Mouse (Mus musculus): Measurements from ENCODE around the gene Olfr630. TPM values are rescaled to one million over a fixed set of nuclear protein-coding genes. Genes with fewer than 3 reads are reported as not detected.
"Not testable (repeated sequence)": the region's sequence is repeated elsewhere in the genome, so short reads cannot be mapped to it uniquely, and the experiment has no call there.

Gene Olfr630
- polyA plus RNA-seq (2012; rRNA removed), result not detected in 2 replicates

DNA sequence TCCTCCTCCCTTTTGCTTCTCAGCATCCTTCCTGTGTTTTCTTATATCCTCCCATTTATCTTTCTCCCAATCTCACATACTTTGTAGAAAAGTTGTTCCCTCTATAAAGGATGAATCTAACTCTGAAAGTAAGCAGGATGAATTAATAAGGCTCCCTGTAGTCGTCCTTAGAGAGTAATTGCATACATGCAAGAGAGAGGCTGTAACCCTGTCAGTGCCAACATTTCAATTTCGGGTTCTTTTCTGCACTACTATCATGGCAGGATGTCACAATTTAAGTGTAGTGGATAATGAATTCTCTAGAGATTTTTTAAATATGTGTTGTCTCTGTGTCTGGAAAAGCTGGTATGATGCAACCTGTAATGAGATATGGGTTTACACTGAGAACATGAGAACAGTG, at the start of gene Olfr630:
Gene Olfr630, minus strand, starts transcription at position 101 of the 400 bp plus-strand sequence.
- TF ChIP-seq CTCF (IDR thresholded peaks at IDR 0.05; ENCODE audit: extremely low read depth, insufficient read length, insufficient replicate concordance, low read depth, low read length) (no peak), POLR2A (IDR thresholded peaks at IDR 0.05; ENCODE audit: low read depth, low read length) (no peak)
- no peaks in the 10 kb centered on the region for H3K36me3 ChIP-seq (ENCODE audit: control insufficient read depth, insufficient read depth, low read length)
- H3K27me3 ChIP-seq (ENCODE audit: control insufficient read depth, insufficient read depth, low read length), result no peaks in the 10 kb centered on the region
- no peak within 1 kb of the TSS for H3K27ac ChIP-seq (ENCODE audit: insufficient read depth, low read depth, low read length)
- H3K4me3 ChIP-seq (ENCODE audit: low read depth, low read length), result no peak within 1 kb of the TSS
- H3K4me1 ChIP-seq (ENCODE audit: control insufficient read depth, insufficient read depth, insufficient read length, low read length), result no peaks in the 10 kb centered on the region
- WGBS, result 44% methylated on average over 2 of the region's 2 CpGs

- no peak for TF ChIP-seq POLR2A (IDR thresholded peaks at IDR 0.05; ENCODE audit: low read depth, low read length)
- TF ChIP-seq CTCF (IDR thresholded peaks at IDR 0.05; ENCODE audit: extremely low read depth, insufficient read length, insufficient replicate concordance, low read depth, low read length), result no peak
- WGBS, result 34% methylated on average over 1 of the region's 1 CpGs
Measured at GRCm38 (mm10) chr7:103806856-103807255, 49.7 kb upstream of the Olfr630 start.

DNA sequence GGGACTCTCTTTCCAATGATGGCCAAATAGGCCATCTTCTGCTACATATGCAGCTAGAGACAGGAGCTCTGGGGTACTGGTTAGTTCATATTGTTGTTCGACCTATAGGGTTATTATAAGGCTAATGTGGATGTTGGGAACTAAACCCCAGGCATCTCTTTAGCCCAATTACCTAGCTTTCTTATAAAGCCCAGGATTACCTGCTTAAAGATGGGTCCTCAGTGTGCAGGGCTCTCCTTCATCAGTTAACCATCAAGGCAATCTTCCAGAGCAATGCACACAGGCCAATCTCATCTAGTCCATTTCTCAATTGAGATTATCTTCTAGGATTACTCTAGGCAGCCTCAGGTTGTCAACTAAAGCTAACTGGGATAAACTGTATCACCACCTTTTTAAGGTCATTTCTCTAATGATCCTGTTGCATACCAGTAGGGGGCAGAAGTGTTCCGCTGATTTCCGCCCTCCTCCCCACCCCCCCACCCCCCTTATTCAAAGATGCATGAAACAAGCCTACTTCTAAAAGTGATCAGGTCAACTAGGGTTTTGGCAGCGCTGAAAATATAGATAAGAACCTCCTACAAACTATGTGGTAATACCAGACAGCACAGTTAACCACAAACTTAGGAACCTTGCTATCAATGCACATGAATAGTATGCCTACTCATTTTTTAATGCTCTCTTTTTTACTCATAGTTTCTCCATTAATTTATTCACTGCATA, 35.7 kb upstream of the Olfr630 start:
- H3K27me3 ChIP-seq (ENCODE audit: control insufficient read depth, insufficient read depth, low read length), result no peaks in the 10 kb centered on the region
- 24% methylated on average over 4 of the region's 4 CpGs for WGBS
- H3K4me3 ChIP-seq (ENCODE audit: low read depth, low read length), result no peak overlapping the region
- H3K27ac ChIP-seq (ENCODE audit: insufficient read depth, low read depth, low read length), result no peak overlapping the region
- no peaks in the 10 kb centered on the region for H3K4me1 ChIP-seq (ENCODE audit: control insufficient read depth, insufficient read depth, insufficient read length, low read length)
- H3K36me3 ChIP-seq (ENCODE audit: control insufficient read depth, insufficient read depth, low read length), result no peaks in the 10 kb centered on the region
- no peak for TF ChIP-seq CTCF (IDR thresholded peaks at IDR 0.05; ENCODE audit: extremely low read depth, insufficient read length, insufficient replicate concordance, low read depth, low read length)
- TF ChIP-seq POLR2A (IDR thresholded peaks at IDR 0.05; ENCODE audit: low read depth, low read length), result no peak

More at GRCm38 (mm10) chr7:103806856-103807255, 49.7 kb upstream of the Olfr630 start:
- no peaks in the 10 kb centered on the region for H3K27me3 ChIP-seq (ENCODE audit: control insufficient read depth, insufficient read depth, low read length)
- H3K4me1 ChIP-seq (ENCODE audit: control insufficient read depth, insufficient read depth, insufficient read length, low read length), result no peaks in the 10 kb centered on the region
- H3K27ac ChIP-seq (ENCODE audit: insufficient read depth, low read depth, low read length), result no peak overlapping the region
- H3K36me3 ChIP-seq (ENCODE audit: control insufficient read depth, insufficient read depth, low read length), result no peaks in the 10 kb centered on the region
- H3K4me3 ChIP-seq (ENCODE audit: low read depth, low read length), result no peak overlapping the region

GRCm38 (mm10) chr7:103791721-103792120, 34.6 kb upstream of the Olfr630 start, which contains the start of gene Olfr67:
Olfr67 (minus strand) TSS chr7:103791821.
- 73% methylated on average over 3 of the region's 3 CpGs for WGBS

DNA sequence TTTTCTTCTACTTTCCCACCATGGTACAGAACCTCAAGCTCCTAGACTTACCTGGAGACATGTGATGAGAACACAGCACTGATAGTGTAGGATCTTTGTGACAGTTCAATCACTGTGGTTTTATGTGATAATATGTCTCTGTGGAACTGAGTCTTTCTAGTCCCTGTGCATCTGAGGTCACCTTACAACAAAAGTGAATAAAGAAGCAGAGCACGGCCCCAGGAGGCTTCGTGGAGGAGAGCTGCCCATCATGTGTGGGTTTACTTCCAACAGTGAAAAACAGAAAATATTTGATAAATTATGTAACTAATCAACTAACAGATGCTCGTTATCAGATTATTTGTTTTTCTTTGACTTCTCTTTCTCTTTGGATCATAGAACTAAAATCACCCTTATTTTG, 22.5 kb upstream of the Olfr630 start, which contains the start of gene Olfr68:
Gene Olfr68, minus strand, starts transcription at position 101 of the 400 bp plus-strand sequence.
- WGBS, result 77% methylated on average over 3 of the region's 3 CpGs

More at GRCm38 (mm10) chr7:103791721-103792120, 34.6 kb upstream of the Olfr630 start, which contains the start of gene Olfr67:
- Histone ChIP-seq H3K27me3 (ENCODE audit: control insufficient read depth, insufficient read depth, low read length) (no peaks in the 10 kb centered on the region), H3K36me3 (ENCODE audit: control insufficient read depth, insufficient read depth, low read length) (no peaks in the 10 kb centered on the region), H3K4me3 (ENCODE audit: low read depth, low read length) (no peak within 1 kb of the TSS), H3K27ac (ENCODE audit: insufficient read depth, low read depth, low read length) (no peak within 1 kb of the TSS), H3K4me1 (ENCODE audit: control insufficient read depth, insufficient read depth, insufficient read length, low read length) (no peaks in the 10 kb centered on the region)
- TF ChIP-seq CTCF (IDR thresholded peaks at IDR 0.05; ENCODE audit: extremely low read depth, insufficient read length, insufficient replicate concordance, low read depth, low read length), result no peak
- TF ChIP-seq POLR2A (IDR thresholded peaks at IDR 0.05; ENCODE audit: low read depth, low read length), result no peak

GRCm38 (mm10) chr7:103777652-103778051, 20.5 kb upstream of the Olfr630 start:
- not testable (repeated sequence) for H3K36me3 ChIP-seq (ENCODE audit: control insufficient read depth, insufficient read depth, low read length); H3K4me3 ChIP-seq (ENCODE audit: low read depth, low read length); H3K27ac ChIP-seq (ENCODE audit: insufficient read depth, low read depth, low read length); H3K4me1 ChIP-seq (ENCODE audit: control insufficient read depth, insufficient read depth, insufficient read length, low read length); H3K27me3 ChIP-seq (ENCODE audit: control insufficient read depth, insufficient read depth, low read length)
- WGBS, result 73% methylated on average over 4 of the region's 4 CpGs

More for the DNA sequence above, 22.5 kb upstream of the Olfr630 start, which contains the start of gene Olfr68:
- H3K4me3 ChIP-seq (ENCODE audit: low read depth, low read length), result no peak within 1 kb of the TSS
- TF ChIP-seq CTCF (IDR thresholded peaks at IDR 0.05; ENCODE audit: extremely low read depth, insufficient read length, insufficient replicate concordance, low read depth, low read length) (no peak), POLR2A (IDR thresholded peaks at IDR 0.05; ENCODE audit: low read depth, low read length) (no peak)
- no peaks in the 10 kb centered on the region for H3K27me3 ChIP-seq (ENCODE audit: control insufficient read depth, insufficient read depth, low read length)
- no peak within 1 kb of the TSS for H3K27ac ChIP-seq (ENCODE audit: insufficient read depth, low read depth, low read length)
- no peaks in the 10 kb centered on the region for H3K4me1 ChIP-seq (ENCODE audit: control insufficient read depth, insufficient read depth, insufficient read length, low read length)
- H3K36me3 ChIP-seq (ENCODE audit: control insufficient read depth, insufficient read depth, low read length), result no peaks in the 10 kb centered on the region

DNA sequence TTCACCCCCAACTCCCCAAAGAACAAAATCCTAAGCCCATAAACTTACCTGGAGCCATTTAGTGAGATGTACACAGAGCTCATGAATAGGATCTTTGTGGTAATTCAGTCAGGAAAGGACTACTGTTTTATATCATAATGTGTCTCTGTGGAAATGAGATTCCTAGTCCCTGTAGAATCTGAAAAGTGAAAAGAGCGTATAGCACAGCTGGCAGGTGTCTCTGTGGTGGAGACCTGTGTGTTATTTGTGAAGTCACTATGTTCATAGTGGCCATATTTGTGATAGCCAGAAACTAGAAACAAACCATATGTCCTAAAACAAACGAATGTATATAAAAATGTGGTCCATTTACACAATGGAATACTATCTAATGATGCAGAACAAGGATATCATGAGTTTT, 14.4 kb upstream of the Olfr630 start, which contains the start of gene Olfr69:
Gene Olfr69, minus strand, starts transcription at position 101 of the 400 bp plus-strand sequence.
- Histone ChIP-seq H3K4me1 (ENCODE audit: control insufficient read depth, insufficient read depth, insufficient read length, low read length) (no peaks in the 10 kb centered on the region), H3K27me3 (ENCODE audit: control insufficient read depth, insufficient read depth, low read length) (no peaks in the 10 kb centered on the region), H3K27ac (ENCODE audit: insufficient read depth, low read depth, low read length) (no peak within 1 kb of the TSS), H3K4me3 (ENCODE audit: low read depth, low read length) (no peak within 1 kb of the TSS), H3K36me3 (ENCODE audit: control insufficient read depth, insufficient read depth, low read length) (no peaks in the 10 kb centered on the region)
- TF ChIP-seq CTCF (IDR thresholded peaks at IDR 0.05; ENCODE audit: extremely low read depth, insufficient read length, insufficient replicate concordance, low read depth, low read length) (no peak), POLR2A (IDR thresholded peaks at IDR 0.05; ENCODE audit: low read depth, low read length) (no peak)
- 64% methylated on average over 2 of the region's 2 CpGs for whole genome bisulfite sequencing

DNA sequence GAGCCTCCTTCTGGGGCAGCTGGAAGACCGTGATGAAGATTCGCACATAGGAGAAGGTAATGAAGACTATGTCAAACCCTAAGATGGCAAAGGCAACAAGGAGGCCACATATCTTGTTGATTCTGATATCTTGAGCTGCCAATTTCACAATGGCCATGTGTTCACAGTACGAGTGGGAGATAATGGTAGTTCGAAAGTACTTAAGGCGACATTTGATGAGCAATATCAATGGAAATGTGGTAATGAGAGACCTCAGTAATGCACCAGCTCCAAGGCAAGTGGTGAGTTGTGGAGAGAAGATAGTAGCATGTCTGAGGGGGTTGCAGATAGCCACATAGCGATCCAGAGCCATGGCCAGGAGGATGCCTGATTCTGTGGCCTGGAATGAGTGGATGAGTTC, 10.6 kb upstream of the Olfr630 start:
- not testable (repeated sequence) for H3K4me3 ChIP-seq (ENCODE audit: low read depth, low read length); H3K27ac ChIP-seq (ENCODE audit: insufficient read depth, low read depth, low read length); H3K36me3 ChIP-seq (ENCODE audit: control insufficient read depth, insufficient read depth, low read length); H3K27me3 ChIP-seq (ENCODE audit: control insufficient read depth, insufficient read depth, low read length); H3K4me1 ChIP-seq (ENCODE audit: control insufficient read depth, insufficient read depth, insufficient read length, low read length)
- WGBS, result 91% methylated on average over 6 of the region's 6 CpGs

GRCm38 (mm10) chr7:103762212-103762611, 5.1 kb upstream of the Olfr630 start:
- H3K36me3 ChIP-seq (ENCODE audit: control insufficient read depth, insufficient read depth, low read length); H3K4me3 ChIP-seq (ENCODE audit: low read depth, low read length); H3K27ac ChIP-seq (ENCODE audit: insufficient read depth, low read depth, low read length); H3K27me3 ChIP-seq (ENCODE audit: control insufficient read depth, insufficient read depth, low read length); H3K4me1 ChIP-seq (ENCODE audit: control insufficient read depth, insufficient read depth, insufficient read length, low read length): not testable (repeated sequence)
- 68% methylated on average over 6 of the region's 6 CpGs for WGBS

Data from small intestine, adult 2 months (tissue).